In genomic region chr4:154409237-154409721, GRCm38 (mm10) we compare ENCODE assay signal across 10 mouse cellular contexts.
DNase-seq lines count a peak whose midpoint lies in the region; ATAC-seq and TF ChIP-seq lines count a peak whose summit lies in the region.
"Had no signal": no experiment of that assay in that cellular context is flagged by ENCODE, and none has a peak within 500 bp of the region (broad histone marks: within the 10 kb centered on the region; RNA-seq: fewer than 3 reads in every experiment).

No protein-coding gene starts in this region.

- H3K4me2 ChIP-seq in heart, embryonic 15.5 days, result no peak overlapping the region
- peak overlapping the region; percentile 15; the same call in 1 of the 2 replicates for H3K4me2 ChIP-seq in hindbrain, embryonic 15.5 days
- 0 out of 2 replicates have a peak overlapping the region, but pooled peaks have one; percentile 23 for H3K4me2 ChIP-seq in stomach, postnatal 0 days (replicated peaks; ENCODE audit: low read depth)

- no peak for TF ChIP-seq CTCF in stomach, postnatal 0 days (IDR thresholded peaks at IDR 0.05; ENCODE audit: low read depth)

- DNase-seq in heart, adult 18-20 months, result no peak
- peak; percentile 50 to 52 for DNase-seq in right cerebral cortex, postnatal 10 days (ENCODE audit: low spot score in 2 of 2)
- no peak for DNase-seq in right cerebral cortex, postnatal 36 days (ENCODE audit: low spot score in 2 of 2)
- DNase-seq in stomach, postnatal 0 days (ENCODE audit: low spot score), result peak; percentile 87
- no peak for DNase-seq in thymus, postnatal 4 days
- DNase-seq in B cell, adult 2 months, result no peak
- DNase-seq: kidney, adult 9 months; liver, postnatal 0 days had no signal

- H3K27me3 ChIP-seq in heart, embryonic 15.5 days, result peaks cover 42% of the 10 kb centered on the region
- peaks cover 44% of the 10 kb centered on the region; the same call in 1 of the 2 replicates for H3K27me3 ChIP-seq in hindbrain, embryonic 15.5 days
- H3K27me3 ChIP-seq in stomach, postnatal 0 days (ENCODE audit: control insufficient read depth, insufficient read depth, low read length), result no peaks in the 10 kb centered on the region

- ATAC-seq in heart, embryonic 15.5 days (replicated peaks; ENCODE audit: insufficient number of reproducible peaks, insufficient read depth, low FRiP score, low read depth), result no peak
- ATAC-seq in hindbrain, embryonic 15.5 days (ENCODE audit: low FRiP score, low read depth), result no peak
- peak; percentile 78 for ATAC-seq in stomach, postnatal 0 days (ENCODE audit: low FRiP score, low TSS enrichment)
- ATAC-seq: liver, postnatal 0 days had no signal

- 0 out of 2 replicates have a peak overlapping the region, but pooled peaks have one; percentile 29 for H3K9ac ChIP-seq in heart, embryonic 15.5 days
- no peak overlapping the region for H3K9ac ChIP-seq in hindbrain, embryonic 15.5 days
- no peak overlapping the region; the same call in 1 of the 2 replicates for H3K9ac ChIP-seq in stomach, postnatal 0 days (ENCODE audit: low read length)
- H3K9ac ChIP-seq: liver, postnatal 0 days had no signal

- no peak overlapping the region for H3K27ac ChIP-seq in heart, embryonic 15.5 days
- H3K27ac ChIP-seq in hindbrain, embryonic 15.5 days (replicated peaks), result no peak overlapping the region
- no peak overlapping the region for H3K27ac ChIP-seq in stomach, postnatal 0 days (replicated peaks)

- H3K36me3 ChIP-seq in heart, embryonic 15.5 days, result no peaks in the 10 kb centered on the region
- H3K36me3 ChIP-seq in hindbrain, embryonic 15.5 days, result no peaks in the 10 kb centered on the region
- H3K36me3 ChIP-seq in stomach, postnatal 0 days (ENCODE audit: control insufficient read depth, insufficient read depth, low read length), result no peaks in the 10 kb centered on the region

- WGBS in heart, embryonic 15.5 days, result 53% methylated on average over 19 of the region's 19 CpGs
- WGBS in hindbrain, embryonic 15.5 days, result 41% methylated on average over 19 of the region's 19 CpGs
- WGBS in stomach, postnatal 0 days, result 50% methylated on average over 19 of the region's 19 CpGs

- H3K4me3 ChIP-seq in heart, embryonic 15.5 days, result no peak overlapping the region
- no peak overlapping the region for H3K4me3 ChIP-seq in hindbrain, embryonic 15.5 days
- H3K4me3 ChIP-seq in stomach, postnatal 0 days (ENCODE audit: low read depth, low read length), result no peak overlapping the region

- no peaks in the 10 kb centered on the region for H3K9me3 ChIP-seq in heart, embryonic 15.5 days (replicated peaks)
- H3K9me3 ChIP-seq in hindbrain, embryonic 15.5 days, result no peaks in the 10 kb centered on the region
- no peaks in the 10 kb centered on the region for H3K9me3 ChIP-seq in stomach, postnatal 0 days (ENCODE audit: control insufficient read depth, low read length)

- peaks cover 39% of the 10 kb centered on the region for H3K4me1 ChIP-seq in heart, embryonic 15.5 days (replicated peaks)
- peaks cover 27% of the 10 kb centered on the region for H3K4me1 ChIP-seq in hindbrain, embryonic 15.5 days (replicated peaks)
- no peaks in the 10 kb centered on the region for H3K4me1 ChIP-seq in stomach, postnatal 0 days (replicated peaks; ENCODE audit: control insufficient read depth, insufficient read depth)

- TF ChIP-seq EP300 in stomach, postnatal 0 days (optimal IDR thresholded peaks at IDR 0.05), result no peak

Comparison
In these comparisons a context has a peak if more than half of its experiments do, and no peak if none do; other contexts are left out.
1. DNase-seq: peak in right cerebral cortex, postnatal 10 days (2 of 2) and stomach, postnatal 0 days (single experiment); none in heart, adult 18-20 months (0 of 2), right cerebral cortex, postnatal 36 days (0 of 2), thymus, postnatal 4 days (single experiment) and B cell, adult 2 months (0 of 2).